Mouse (Mus musculus) intestine, postnatal 0 days (tissue): ENCODE measurements around the gene Triml2. TPM values are rescaled to one million over a fixed set of nuclear protein-coding genes. Genes with fewer than 3 reads are reported as not detected.

ENCODE experiments used
- ATAC-seq: fragments of 200-750 bp; cut with Nextera tagmentation; 2 replicates; pipeline ENCODE4 v1.8.0; 2017; ENCODE audit warnings: mild to moderate bottlenecking, moderate TSS enrichment, moderate library complexity
- H3K27ac ChIP-seq: fragments of 300-500 bp; sonication (generic); 2 replicates; pipeline ENCODE4 v1.5.1; 2014; ENCODE audit warnings: mild to moderate bottlenecking, low read depth, low read length, moderate library complexity
- H3K27me3 ChIP-seq: fragments of 300-500 bp; sonication (generic); replicated peaks from 2 replicates; pipeline ENCODE4 v1.6.1; 2014; ENCODE audit warnings: low read length, mixed read lengths; ENCODE audit not compliant: control insufficient read depth, insufficient read depth
- H3K36me3 ChIP-seq: fragments of 300-500 bp; sonication (generic); 2 replicates; pipeline ENCODE4 v1.6.1; 2014; ENCODE audit warnings: mild to moderate bottlenecking, moderate library complexity; ENCODE audit not compliant: control insufficient read depth, insufficient read depth
- H3K4me1 ChIP-seq: fragments of 300-500 bp; sonication (generic); replicated peaks from 2 replicates; pipeline ENCODE4 v1.6.1; 2014; ENCODE audit warnings: antibody characterized with exemption, low read length, mixed read lengths; ENCODE audit not compliant: control insufficient read depth, insufficient read depth
- H3K4me2 ChIP-seq: fragments of 300-500 bp; sonication (generic); replicated peaks from 2 replicates; pipeline ENCODE4 v1.6.1; 2014; ENCODE audit warnings: low read depth, mild to moderate bottlenecking, moderate library complexity
- H3K4me3 ChIP-seq: fragments of 300-500 bp; sonication (generic); 2 replicates; pipeline ENCODE4 v1.5.1; 2014; ENCODE audit warnings: low read depth, low read length
- H3K9ac ChIP-seq: fragments of 300-500 bp; sonication (generic); 2 replicates; pipeline ENCODE4 v1.6.1; 2014; ENCODE audit warnings: mild to moderate bottlenecking, low read depth, low read length
- H3K9me3 ChIP-seq: fragments of 300-500 bp; sonication (generic); 2 replicates; pipeline ENCODE4 v1.6.1; 2016; ENCODE audit warnings: mixed run types; ENCODE audit not compliant: control insufficient read depth
- CTCF ChIP-seq: sonication (generic); IDR thresholded peaks from 2 replicates; pipeline ENCODE4 v1.5.1; 2016; ENCODE audit warnings: low read depth, mild to moderate bottlenecking, control low read depth, antibody characterized with exemption, moderate library complexity
- WGBS: fragments of 180-500 bp; shearing (Covaris S2); extraction: QIAGEN DNeasy Blood & Tissue Kit; methylation state at CpG from one replicate; pipeline ENCODE4 v1.1.7; 2014; 5-methylcytosine and 5-hydroxymethylcytosine counted together
- polyA plus RNA-seq: library from polyadenylated mRNA; unstranded; fragments of >200 nt; fragmentation: Nextera tagmentation; extraction: Ambion mirVana; gene quantifications from 2 replicates; pipeline ENCODE4 v1.2.1, GENCODE M21; 2015

Gene Triml2
- not detected in 2 replicates for polyA plus RNA-seq

- no peak within 1 kb of the TSS for H3K9ac ChIP-seq
- no peaks in the 10 kb centered on the region for H3K4me1 ChIP-seq
- no peaks in the 10 kb centered on the region for H3K27me3 ChIP-seq
- WGBS = 89% methylated on average over 13 of the region's 13 CpGs
- H3K9me3 ChIP-seq = no peaks in the 10 kb centered on the region
- TF ChIP-seq CTCF = no peak
- H3K36me3 ChIP-seq = no peaks in the 10 kb centered on the region
- no peak within 1 kb of the TSS for H3K27ac ChIP-seq
- ATAC-seq = no peak
- H3K4me2 ChIP-seq = no peak within 1 kb of the TSS
- no peak within 1 kb of the TSS for H3K4me3 ChIP-seq
Measured at GRCm38 (mm10) chr8:43180054-43180690, at the start of gene Triml2. Gene Triml2 (plus strand): TSS chr8:43180541.

GRCm38 (mm10) chr8:43141386-43141785 lies 39.0 kb upstream of the Triml2 start, which contains the start of gene Triml1:
Gene Triml1 (minus strand): TSS chr8:43141486.
- Histone ChIP-seq H3K9ac (no peak within 1 kb of the TSS), H3K36me3 (no peaks in the 10 kb centered on the region), H3K4me2 (no peak within 1 kb of the TSS), H3K27me3 (no peaks in the 10 kb centered on the region), H3K9me3 (no peaks in the 10 kb centered on the region), H3K4me3 (no peak within 1 kb of the TSS), H3K4me1 (no peaks in the 10 kb centered on the region), H3K27ac (no peak within 1 kb of the TSS)
- WGBS = 93% methylated on average over 2 of the region's 2 CpGs
- no peak for TF ChIP-seq CTCF
- no peak for ATAC-seq

GRCm38 (mm10) chr8:43149307-43149706 lies 31.0 kb upstream of the Triml2 start:
- TF ChIP-seq CTCF = 0 out of 2 replicates have a peak, but pooled peaks have one; percentile 7
- no peak overlapping the region for H3K4me2 ChIP-seq

GRCm38 (mm10) chr8:43163255-43163654 lies 17.1 kb upstream of the Triml2 start:
- H3K4me2 ChIP-seq = no peak overlapping the region
- no peaks in the 10 kb centered on the region for H3K36me3 ChIP-seq
- H3K9ac ChIP-seq = no peak overlapping the region
- no peak overlapping the region for H3K27ac ChIP-seq
- no peaks in the 10 kb centered on the region for H3K4me1 ChIP-seq
- 78% methylated on average over 11 of the region's 11 CpGs for WGBS
- H3K9me3 ChIP-seq = no peaks in the 10 kb centered on the region
- no peaks in the 10 kb centered on the region for H3K27me3 ChIP-seq
- no peak for ATAC-seq
- TF ChIP-seq CTCF = no peak
- H3K4me3 ChIP-seq = no peak overlapping the region

More at GRCm38 (mm10) chr8:43149307-43149706, 31.0 kb upstream of the Triml2 start:
- no peak for ATAC-seq
- Histone ChIP-seq H3K36me3 (no peaks in the 10 kb centered on the region), H3K27me3 (no peaks in the 10 kb centered on the region), H3K9me3 (no peaks in the 10 kb centered on the region), H3K9ac (no peak overlapping the region), H3K27ac (no peak overlapping the region), H3K4me3 (no peak overlapping the region), H3K4me1 (no peaks in the 10 kb centered on the region)
- WGBS = 93% methylated on average over 9 of the region's 9 CpGs

- 67% methylated on average over 3 of the region's 3 CpGs for WGBS
- Histone ChIP-seq H3K9ac (no peak overlapping the region), H3K36me3 (no peaks in the 10 kb centered on the region), H3K27ac (no peak overlapping the region), H3K4me1 (no peaks in the 10 kb centered on the region), H3K4me3 (no peak overlapping the region), H3K4me2 (no peak overlapping the region), H3K9me3 (no peaks in the 10 kb centered on the region), H3K27me3 (no peaks in the 10 kb centered on the region)
- TF ChIP-seq CTCF = no peak
- no peak for ATAC-seq
Measured at GRCm38 (mm10) chr8:43164453-43164852, 15.9 kb upstream of the Triml2 start.

GRCm38 (mm10) chr8:43168083-43168482 lies 12.3 kb upstream of the Triml2 start:
- Histone ChIP-seq H3K9ac (no peak overlapping the region), H3K4me2 (no peak overlapping the region)
- 89% methylated on average over 4 of the region's 4 CpGs for WGBS

More at GRCm38 (mm10) chr8:43168083-43168482, 12.3 kb upstream of the Triml2 start:
- Histone ChIP-seq H3K4me3 (no peak overlapping the region), H3K27ac (no peak overlapping the region), H3K27me3 (no peaks in the 10 kb centered on the region), H3K9me3 (no peaks in the 10 kb centered on the region), H3K4me1 (no peaks in the 10 kb centered on the region), H3K36me3 (no peaks in the 10 kb centered on the region)
- no peak for ATAC-seq
- TF ChIP-seq CTCF = no peak
